Mouse (Mus musculus) MEL (cell line): ENCODE results near the gene Zfp408.

Source experiments
- CTCF ChIP-seq, 3 experiments: IDR thresholded peaks in 2 of 3; conservative IDR thresholded peaks in 1 of 3; 2 replicates each; pipeline ENCODE4 v1.5.1; 2011 to 2012; ENCODE audit warnings: low read length in 3 of 3, low read depth in 2 of 3, mild to moderate bottlenecking in 2 of 3, improper control_type of control experiment in 1 of 3, inconsistent platforms in 1 of 3, mixed read lengths in 1 of 3, moderate library complexity in 1 of 3; ENCODE audit not compliant: control insufficient read depth in 1 of 3, insufficient read depth in 1 of 3, poor library complexity in 1 of 3, severe bottlenecking in 1 of 3
- EP300 ChIP-seq, 2 experiments: IDR thresholded peaks; 2 replicates each; pipeline ENCODE4 v1.6.1; 2011; ENCODE audit warnings: improper control_type of control experiment in 2 of 2, low read length in 2 of 2, low read depth in 1 of 2, mild to moderate bottlenecking in 1 of 2
- MAFK ChIP-seq: IDR thresholded peaks from 2 replicates; pipeline ENCODE4 v1.6.1; 2011; ENCODE audit warnings: low read depth, mild to moderate bottlenecking, low read length, improper control_type of control experiment, borderline replicate concordance
- POLR2A ChIP-seq, 2 experiments: IDR thresholded peaks; 2 replicates each; pipeline ENCODE4 v1.6.1; 2011 to 2012; ENCODE audit warnings: low read length in 2 of 2, mild to moderate bottlenecking in 2 of 2, control low read depth in 1 of 2, improper control_type of control experiment in 1 of 2, low read depth in 1 of 2, moderate library complexity in 1 of 2; ENCODE audit not compliant: control insufficient read depth in 1 of 2, insufficient read depth in 1 of 2, poor library complexity in 1 of 2
- RCOR1 ChIP-seq: IDR thresholded peaks from 2 replicates; pipeline ENCODE4 v1.6.1; 2012; ENCODE audit warnings: low read depth, mild to moderate bottlenecking, inconsistent platforms, low read length, improper control_type of control experiment
- TBP ChIP-seq: IDR thresholded peaks from 2 replicates; pipeline ENCODE4 v1.8.0; 2011; ENCODE audit warnings: low read depth, low read length, improper control_type of control experiment
- ZKSCAN1 ChIP-seq: IDR thresholded peaks from 2 replicates; pipeline ENCODE4 v1.6.1; 2012; ENCODE audit warnings: low read depth, mild to moderate bottlenecking, inconsistent platforms, low read length, improper control_type of control experiment, moderate library complexity
- ZMIZ1 ChIP-seq: IDR thresholded peaks from 2 replicates; pipeline ENCODE4 v1.6.1; 2012; ENCODE audit warnings: low read depth, mild to moderate bottlenecking, inconsistent platforms, low read length, improper control_type of control experiment, moderate library complexity

GRCm38 (mm10) chr2:91659657-91660056 is 10.1 kb upstream of the Zfp408 start:
- TF ChIP-seq CTCF (IDR thresholded peaks at IDR 0.05 in 2 of 3, conservative IDR thresholded peaks at IDR 0.05 in 1 of 3; ENCODE audit: control insufficient read depth in 1 of 3, insufficient read depth in 1 of 3, low read depth in 2 of 3, low read length in 3 of 3, poor library complexity in 1 of 3, severe bottlenecking in 1 of 3) (no peak), POLR2A (IDR thresholded peaks at IDR 0.05; ENCODE audit: control insufficient read depth in 1 of 2, insufficient read depth in 1 of 2, low read depth in 1 of 2, low read length in 2 of 2, poor library complexity in 1 of 2) (no peak), TBP (no peak), MAFK (no peak), RCOR1 (no peak), ZKSCAN1 (peak; percentile 95), EP300 (IDR thresholded peaks at IDR 0.05; ENCODE audit: low read depth in 1 of 2, low read length in 2 of 2) (no peak), ZMIZ1 (no peak)
